Mouse (Mus musculus): ENCODE data around the gene Vars2. TPM values are rescaled to one million over a fixed set of nuclear protein-coding genes. Genes with fewer than 3 reads are reported as not detected.

Vars2 gene
- polyA plus RNA-seq, 1 experiment from 2014 or later: 12.7 TPM

GRCm38 (mm10) chr17:35688347-35689175, 21.2 kb upstream of the Vars2 start:
- Histone ChIP-seq H3K27ac (no peak overlapping the region), H3K4me1 (replicated peaks; ENCODE audit: insufficient read depth, low read length) (no peaks in the 10 kb centered on the region), H3K36me3 (ENCODE audit: insufficient read depth, low read length) (peaks cover 92% of the 10 kb centered on the region), H3K27me3 (ENCODE audit: insufficient read depth, low read length) (no peaks in the 10 kb centered on the region), H3K4me2 (ENCODE audit: low read length) (no peak overlapping the region), H3K4me3 (replicated peaks; ENCODE audit: low read depth, low read length) (no peak overlapping the region), H3K9me3 (replicated peaks; ENCODE audit: low read length) (no peaks in the 10 kb centered on the region), H3K9ac (ENCODE audit: low read depth, low read length) (no peak overlapping the region)
- DNase-seq (ENCODE audit: low spot score) (no peak), ATAC-seq (replicated peaks; ENCODE audit: low FRiP score, low read depth) (no peak)
- TF ChIP-seq CTCF (IDR thresholded peaks at IDR 0.05; ENCODE audit: low read depth): peak; percentile 40; the same call in 1 of the 2 replicates
- 85% methylated on average over 25 of the region's 25 CpGs for whole genome bisulfite sequencing

GRCm38 (mm10) chr17:35685061-35685460, 17.7 kb upstream of the Vars2 start:
- no peak for TF ChIP-seq CTCF (IDR thresholded peaks at IDR 0.05; ENCODE audit: low read depth)
- WGBS: 82% methylated on average over 9 of the region's 9 CpGs
- H3K27ac ChIP-seq: no peak overlapping the region
- ATAC-seq (replicated peaks; ENCODE audit: low FRiP score, low read depth) (no peak), DNase-seq (ENCODE audit: low spot score) (no peak)
- H3K4me1 ChIP-seq (replicated peaks; ENCODE audit: insufficient read depth, low read length): no peaks in the 10 kb centered on the region
- no peak overlapping the region for H3K4me3 ChIP-seq (replicated peaks; ENCODE audit: low read depth, low read length)
- peaks cover 75% of the 10 kb centered on the region for H3K36me3 ChIP-seq (ENCODE audit: insufficient read depth, low read length)
- H3K9ac ChIP-seq (ENCODE audit: low read depth, low read length): no peak overlapping the region
- no peaks in the 10 kb centered on the region for H3K9me3 ChIP-seq (replicated peaks; ENCODE audit: low read length)
- no peak overlapping the region for H3K4me2 ChIP-seq (ENCODE audit: low read length)
- no peaks in the 10 kb centered on the region for H3K27me3 ChIP-seq (ENCODE audit: insufficient read depth, low read length)

DNA sequence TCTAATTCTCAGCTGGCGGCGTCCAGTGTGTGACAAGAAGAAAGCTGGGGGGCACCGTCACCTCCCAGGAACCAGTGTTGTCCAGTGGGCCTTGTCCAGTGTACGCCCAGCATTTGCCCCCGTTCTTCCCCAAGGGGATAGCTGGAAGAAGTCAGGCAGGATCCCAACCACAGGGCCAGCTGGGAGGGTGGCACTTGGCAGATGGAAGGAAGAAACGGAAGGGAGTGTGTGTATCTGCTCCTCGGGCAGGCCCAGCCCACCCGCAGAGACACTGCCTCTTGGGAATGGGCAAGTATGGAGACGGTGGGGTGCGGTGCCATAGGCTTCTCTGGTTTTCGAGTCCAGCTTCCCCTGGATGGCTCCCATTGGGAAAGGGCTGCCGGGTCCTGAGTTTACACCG, 14.6 kb upstream of the Vars2 start:
- no peaks in the 10 kb centered on the region for H3K27me3 ChIP-seq (ENCODE audit: insufficient read depth, low read length)
- no peak overlapping the region for H3K4me2 ChIP-seq (ENCODE audit: low read length)
- no peaks in the 10 kb centered on the region for H3K9me3 ChIP-seq (replicated peaks; ENCODE audit: low read length)
- no peak overlapping the region for H3K9ac ChIP-seq (ENCODE audit: low read depth, low read length)
- H3K27ac ChIP-seq: no peak overlapping the region
- no peak for TF ChIP-seq CTCF (IDR thresholded peaks at IDR 0.05; ENCODE audit: low read depth)
- H3K4me3 ChIP-seq (replicated peaks; ENCODE audit: low read depth, low read length): no peak overlapping the region
- DNase-seq (ENCODE audit: low spot score) (no peak), ATAC-seq (replicated peaks; ENCODE audit: low FRiP score, low read depth) (no peak)
- peaks cover 47% of the 10 kb centered on the region for H3K36me3 ChIP-seq (ENCODE audit: insufficient read depth, low read length)
- no peaks in the 10 kb centered on the region for H3K4me1 ChIP-seq (replicated peaks; ENCODE audit: insufficient read depth, low read length)
- 85% methylated on average over 13 of the region's 13 CpGs for WGBS

GRCm38 (mm10) chr17:35680591-35680990, 13.2 kb upstream of the Vars2 start:
- Histone ChIP-seq H3K27me3 (ENCODE audit: insufficient read depth, low read length) (no peaks in the 10 kb centered on the region), H3K9ac (ENCODE audit: low read depth, low read length) (no peak overlapping the region), H3K4me1 (replicated peaks; ENCODE audit: insufficient read depth, low read length) (no peaks in the 10 kb centered on the region), H3K9me3 (replicated peaks; ENCODE audit: low read length) (no peaks in the 10 kb centered on the region), H3K4me3 (replicated peaks; ENCODE audit: low read depth, low read length) (no peak overlapping the region), H3K36me3 (ENCODE audit: insufficient read depth, low read length) (peaks cover 34% of the 10 kb centered on the region), H3K4me2 (ENCODE audit: low read length) (no peak overlapping the region), H3K27ac (no peak overlapping the region)
- TF ChIP-seq CTCF (IDR thresholded peaks at IDR 0.05; ENCODE audit: low read depth): no peak
- 19% methylated on average over 6 of the region's 6 CpGs for WGBS
- ATAC-seq (replicated peaks; ENCODE audit: low FRiP score, low read depth) (no peak), DNase-seq (ENCODE audit: low spot score) (no peak)

DNA sequence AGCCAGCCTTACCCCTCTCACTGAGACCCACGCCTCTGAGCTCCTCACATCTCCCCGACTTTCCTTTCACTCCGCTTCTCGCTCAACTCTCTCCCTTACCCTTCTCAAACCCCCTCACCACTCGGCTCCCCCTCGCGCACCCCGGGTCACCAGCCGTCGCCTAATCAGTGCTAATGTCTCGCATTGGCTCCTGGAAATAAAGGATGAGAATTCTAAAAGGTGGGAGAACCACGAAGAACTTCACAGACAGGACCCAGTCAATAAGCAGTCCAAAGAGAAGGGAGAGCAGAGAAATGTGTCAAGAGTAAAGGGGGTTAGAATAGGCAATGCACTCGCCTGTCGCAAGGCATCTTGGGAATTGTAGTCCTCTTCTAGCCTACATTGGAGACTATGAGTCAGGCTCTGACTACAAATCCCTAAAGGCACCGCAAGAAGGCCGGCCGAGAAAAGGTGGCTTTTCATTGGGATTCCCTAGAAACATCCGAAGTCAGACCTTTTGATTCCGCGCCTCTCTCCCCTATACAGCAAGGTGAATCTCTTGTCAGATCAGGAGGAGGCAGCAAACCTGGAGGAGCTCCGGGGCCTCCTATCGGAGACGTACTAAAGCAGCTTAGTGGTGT, 6.1 kb upstream of the Vars2 start, which contains the start of gene Gtf2h4:
Gtf2h4 (minus strand) TSS at position 324 of the 620 bp plus-strand sequence.
- H3K4me2 ChIP-seq (ENCODE audit: low read length): peak within 1 kb of the TSS; percentile 79
- no peaks in the 10 kb centered on the region for H3K27me3 ChIP-seq (ENCODE audit: insufficient read depth, low read length)
- peaks cover 4% of the 10 kb centered on the region; the same call in 1 of the 2 replicates for H3K4me1 ChIP-seq (replicated peaks; ENCODE audit: insufficient read depth, low read length)
- WGBS: 1% methylated on average over 23 of the region's 23 CpGs
- H3K9me3 ChIP-seq (replicated peaks; ENCODE audit: low read length): no peaks in the 10 kb centered on the region
- H3K36me3 ChIP-seq (ENCODE audit: insufficient read depth, low read length): no peaks in the 10 kb centered on the region
- DNase-seq (ENCODE audit: low spot score) (peak; percentile 98), ATAC-seq (replicated peaks; ENCODE audit: low FRiP score, low read depth) (peak; percentile 96)
- peak within 1 kb of the TSS; percentile 55 for H3K4me3 ChIP-seq (replicated peaks; ENCODE audit: low read depth, low read length)
- no peak within 1 kb of the TSS for H3K27ac ChIP-seq
- no peak for TF ChIP-seq CTCF (IDR thresholded peaks at IDR 0.05; ENCODE audit: low read depth)
- H3K9ac ChIP-seq (ENCODE audit: low read depth, low read length): peak within 1 kb of the TSS; percentile 69

- no peak for TF ChIP-seq CTCF (IDR thresholded peaks at IDR 0.05; ENCODE audit: low read depth)
- Histone ChIP-seq H3K9ac (ENCODE audit: low read depth, low read length) (peak overlapping the region; percentile 69; the same call in 1 of the 2 replicates), H3K4me2 (ENCODE audit: low read length) (no peak overlapping the region; the same call in 1 of the 2 replicates), H3K4me1 (replicated peaks; ENCODE audit: insufficient read depth, low read length) (peaks cover 8% of the 10 kb centered on the region; the same call in 1 of the 2 replicates), H3K36me3 (ENCODE audit: insufficient read depth, low read length) (no peaks in the 10 kb centered on the region), H3K4me3 (replicated peaks; ENCODE audit: low read depth, low read length) (no peak overlapping the region), H3K27ac (no peak overlapping the region), H3K9me3 (replicated peaks; ENCODE audit: low read length) (no peaks in the 10 kb centered on the region), H3K27me3 (ENCODE audit: insufficient read depth, low read length) (no peaks in the 10 kb centered on the region)
- 85% methylated on average over 6 of the region's 6 CpGs for WGBS
- no peak for ATAC-seq (replicated peaks; ENCODE audit: low FRiP score, low read depth)
- DNase-seq (ENCODE audit: low spot score): no peak
Measured at GRCm38 (mm10) chr17:35672527-35672926, 5.1 kb upstream of the Vars2 start.

Measured in kidney, postnatal 0 days (tissue).